Mouse (Mus musculus) C2C12 (cell line): Measurements from ENCODE around the gene Cmtm3.

Experiments
- CTCF ChIP-seq: IDR thresholded peaks from one replicate; pipeline ENCODE4 v1.5.1; 2011; ENCODE audit not compliant: control insufficient read depth, insufficient read depth, insufficient read length
- MYOD1 ChIP-seq: IDR thresholded peaks from one replicate; pipeline ENCODE4 v1.6.1; 2011; ENCODE audit warnings: low read depth; ENCODE audit not compliant: control insufficient read depth, insufficient read length
- USF1 ChIP-seq: IDR thresholded peaks from one replicate; pipeline ENCODE4 v1.6.1; 2011; ENCODE audit warnings: low read depth, mild to moderate bottlenecking, control low read depth, moderate library complexity

- TF ChIP-seq CTCF, result no peak
- TF ChIP-seq MYOD1, result no peak
- TF ChIP-seq USF1, result no peak
Measured at GRCm38 (mm10) chr8:104379301-104379836, 40.2 kb downstream of the Cmtm3 start.
